Mouse (Mus musculus): Measurements from ENCODE around the gene Chrna1. TPM values are rescaled to one million over a fixed set of nuclear protein-coding genes. Genes with fewer than 3 reads are reported as not detected.

Chrna1 gene
- polyA plus RNA-seq, 1 experiment from 2014 or later: 0.20 TPM

- Histone ChIP-seq H3K27ac (ENCODE audit: low read depth, low read length) (no peak overlapping the region), H3K9ac (ENCODE audit: low read depth, low read length) (no peak overlapping the region), H3K4me3 (ENCODE audit: low read length) (no peak overlapping the region), H3K27me3 (replicated peaks; ENCODE audit: control insufficient read depth, insufficient read depth, low read length) (no peaks in the 10 kb centered on the region), H3K4me2 (ENCODE audit: low read length) (no peak overlapping the region), H3K4me1 (ENCODE audit: control insufficient read depth, insufficient read depth, low read depth, low read length) (no peaks in the 10 kb centered on the region), H3K36me3 (ENCODE audit: control insufficient read depth, insufficient read depth, low read length) (no peaks in the 10 kb centered on the region), H3K9me3 (ENCODE audit: control insufficient read depth, low read length) (no peaks in the 10 kb centered on the region)
- 84% methylated on average over 13 of the region's 13 CpGs for WGBS
- ATAC-seq: no peak
These were observed 41.5 kb downstream of the Chrna1 start for GRCm38 (mm10) chr2:73538590-73538989.

- Histone ChIP-seq H3K4me3 (ENCODE audit: low read length) (no peak overlapping the region), H3K4me2 (ENCODE audit: low read length) (no peak overlapping the region), H3K4me1 (ENCODE audit: control insufficient read depth, insufficient read depth, low read depth, low read length) (no peaks in the 10 kb centered on the region), H3K36me3 (ENCODE audit: control insufficient read depth, insufficient read depth, low read length) (no peaks in the 10 kb centered on the region), H3K27ac (ENCODE audit: low read depth, low read length) (no peak overlapping the region), H3K9ac (ENCODE audit: low read depth, low read length) (no peak overlapping the region), H3K9me3 (ENCODE audit: control insufficient read depth, low read length) (no peaks in the 10 kb centered on the region), H3K27me3 (replicated peaks; ENCODE audit: control insufficient read depth, insufficient read depth, low read length) (no peaks in the 10 kb centered on the region)
- WGBS: 82% methylated on average over 15 of the region's 15 CpGs
- ATAC-seq: no peak
These were observed 43.9 kb downstream of the Chrna1 start for GRCm38 (mm10) chr2:73536091-73536783.

- WGBS: 76% methylated on average over 10 of the region's 10 CpGs
These were observed 45.4 kb downstream of the Chrna1 start for GRCm38 (mm10) chr2:73534720-73535119.

GRCm38 (mm10) chr2:73530487-73530886, 49.7 kb downstream of the Chrna1 start:
- WGBS: 57% methylated on average over 5 of the region's 5 CpGs
- Histone ChIP-seq H3K4me2 (ENCODE audit: low read length) (no peak overlapping the region), H3K27ac (ENCODE audit: low read depth, low read length) (no peak overlapping the region), H3K36me3 (ENCODE audit: control insufficient read depth, insufficient read depth, low read length) (no peaks in the 10 kb centered on the region), H3K4me3 (ENCODE audit: low read length) (no peak overlapping the region), H3K27me3 (replicated peaks; ENCODE audit: control insufficient read depth, insufficient read depth, low read length) (no peaks in the 10 kb centered on the region), H3K9ac (ENCODE audit: low read depth, low read length) (no peak overlapping the region), H3K9me3 (ENCODE audit: control insufficient read depth, low read length) (no peaks in the 10 kb centered on the region), H3K4me1 (ENCODE audit: control insufficient read depth, insufficient read depth, low read depth, low read length) (peaks cover 8% of the 10 kb centered on the region)
- ATAC-seq: no peak

More at GRCm38 (mm10) chr2:73534720-73535119, 45.4 kb downstream of the Chrna1 start:
- Histone ChIP-seq H3K27ac (ENCODE audit: low read depth, low read length) (no peak overlapping the region), H3K4me3 (ENCODE audit: low read length) (no peak overlapping the region), H3K9ac (ENCODE audit: low read depth, low read length) (no peak overlapping the region), H3K4me2 (ENCODE audit: low read length) (no peak overlapping the region), H3K36me3 (ENCODE audit: control insufficient read depth, insufficient read depth, low read length) (no peaks in the 10 kb centered on the region), H3K27me3 (replicated peaks; ENCODE audit: control insufficient read depth, insufficient read depth, low read length) (no peaks in the 10 kb centered on the region), H3K9me3 (ENCODE audit: control insufficient read depth, low read length) (no peaks in the 10 kb centered on the region), H3K4me1 (ENCODE audit: control insufficient read depth, insufficient read depth, low read depth, low read length) (peaks cover 4% of the 10 kb centered on the region; the same call in 1 of the 2 replicates)
- ATAC-seq: no peak

- Histone ChIP-seq H3K4me3 (ENCODE audit: low read length) (peak within 1 kb of the TSS; percentile 72), H3K9me3 (ENCODE audit: control insufficient read depth, low read length) (no peaks in the 10 kb centered on the region), H3K9ac (ENCODE audit: low read depth, low read length) (peak within 1 kb of the TSS; percentile 81), H3K27ac (ENCODE audit: low read depth, low read length) (peak within 1 kb of the TSS; percentile 73), H3K4me1 (ENCODE audit: control insufficient read depth, insufficient read depth, low read depth, low read length) (peaks cover 8% of the 10 kb centered on the region), H3K27me3 (replicated peaks; ENCODE audit: control insufficient read depth, insufficient read depth, low read length) (no peaks in the 10 kb centered on the region), H3K36me3 (ENCODE audit: control insufficient read depth, insufficient read depth, low read length) (no peaks in the 10 kb centered on the region), H3K4me2 (ENCODE audit: low read length) (peak within 1 kb of the TSS; percentile 96)
- 3% methylated on average over 52 of the region's 66 CpGs for WGBS
- ATAC-seq: peak; percentile 88
These were observed 50.5 kb downstream of the Chrna1 start, which contains the start of gene Wipf1 for GRCm38 (mm10) chr2:73529356-73530330. Gene Wipf1, minus strand, starts transcription at chr2:73529734.

- H3K27me3 ChIP-seq (replicated peaks; ENCODE audit: control insufficient read depth, insufficient read depth, low read length): no peaks in the 10 kb centered on the region
- peak overlapping the region; percentile 72 for H3K4me3 ChIP-seq (ENCODE audit: low read length)
- peak; percentile 74 for ATAC-seq
- peak overlapping the region; percentile 73 for H3K27ac ChIP-seq (ENCODE audit: low read depth, low read length)
- no peaks in the 10 kb centered on the region for H3K9me3 ChIP-seq (ENCODE audit: control insufficient read depth, low read length)
- peaks cover 8% of the 10 kb centered on the region for H3K4me1 ChIP-seq (ENCODE audit: control insufficient read depth, insufficient read depth, low read depth, low read length)
- H3K4me2 ChIP-seq (ENCODE audit: low read length): peak overlapping the region; percentile 96
- no peaks in the 10 kb centered on the region for H3K36me3 ChIP-seq (ENCODE audit: control insufficient read depth, insufficient read depth, low read length)
- 2% methylated on average over 30 of the region's 59 CpGs for WGBS
- H3K9ac ChIP-seq (ENCODE audit: low read depth, low read length): peak overlapping the region; percentile 81
These were observed 51.4 kb downstream of the Chrna1 start for GRCm38 (mm10) chr2:73528516-73529355.

- H3K27ac ChIP-seq (ENCODE audit: low read depth, low read length): no peak overlapping the region
- no peak for ATAC-seq
- peaks cover 9% of the 10 kb centered on the region for H3K4me1 ChIP-seq (ENCODE audit: control insufficient read depth, insufficient read depth, low read depth, low read length)
- no peaks in the 10 kb centered on the region for H3K27me3 ChIP-seq (replicated peaks; ENCODE audit: control insufficient read depth, insufficient read depth, low read length)
- no peaks in the 10 kb centered on the region for H3K36me3 ChIP-seq (ENCODE audit: control insufficient read depth, insufficient read depth, low read length)
- H3K4me3 ChIP-seq (ENCODE audit: low read length): peak overlapping the region; percentile 72
- no peak overlapping the region for H3K9ac ChIP-seq (ENCODE audit: low read depth, low read length)
- H3K9me3 ChIP-seq (ENCODE audit: control insufficient read depth, low read length): no peaks in the 10 kb centered on the region
- peak overlapping the region; percentile 28; the same call in 1 of the 2 replicates for H3K4me2 ChIP-seq (ENCODE audit: low read length)
- 82% methylated on average over 11 of the region's 11 CpGs for WGBS
These were observed 52.2 kb downstream of the Chrna1 start for GRCm38 (mm10) chr2:73527956-73528355.

- 77% methylated on average over 9 of the region's 9 CpGs for WGBS
- no peak for ATAC-seq
- H3K4me1 ChIP-seq (ENCODE audit: control insufficient read depth, insufficient read depth, low read depth, low read length): peaks cover 10% of the 10 kb centered on the region
- H3K9ac ChIP-seq (ENCODE audit: low read depth, low read length): no peak overlapping the region
- no peak overlapping the region for H3K4me2 ChIP-seq (ENCODE audit: low read length)
- no peak overlapping the region for H3K27ac ChIP-seq (ENCODE audit: low read depth, low read length)
- H3K4me3 ChIP-seq (ENCODE audit: low read length): no peak overlapping the region
- H3K27me3 ChIP-seq (replicated peaks; ENCODE audit: control insufficient read depth, insufficient read depth, low read length): no peaks in the 10 kb centered on the region
- H3K36me3 ChIP-seq (ENCODE audit: control insufficient read depth, insufficient read depth, low read length): no peaks in the 10 kb centered on the region
- H3K9me3 ChIP-seq (ENCODE audit: control insufficient read depth, low read length): no peaks in the 10 kb centered on the region
These were observed 53.4 kb downstream of the Chrna1 start for GRCm38 (mm10) chr2:73526691-73527090.
